Mouse (Mus musculus) granulocyte monocyte progenitor cell, adult 5-6 weeks (primary cell): ENCODE data around the gene Ptcd2. TPM values are rescaled to one million over a fixed set of nuclear protein-coding genes. Genes with fewer than 3 reads are reported as not detected.

Experiments used
- total RNA-seq, 2 experiments: library from RNA; stranded (forward) in 1 of 2; stranded (reverse) in 1 of 2; fragments of 200-712, 200-1000 nt in 1 of 2; fragments of >200 nt in 1 of 2; fragmentation: Nextera tagmentation in 1 of 2; gene quantifications; 2 replicates each; pipeline ENCODE4 v1.2.3; 2014 to 2017

Gene Ptcd2
- total RNA-seq, 2 experiments from 2014 or later = 49.8 to 55.8 TPM

Other genes starting within 250 kb of the Ptcd2 start
- gene Zfp366, start 159.9 kb downstream of the Ptcd2 start, total RNA-seq (2014; fragmentation: Nextera tagmentation) = not detected in 2 replicates
- gene Zfp366, start 159.9 kb downstream of the Ptcd2 start, total RNA-seq (2017) = under 0.01 TPM in 1 of 2 replicates, not detected in the other
- gene Mrps27, start 81 bp upstream of the Ptcd2 start, total RNA-seq (2014; fragmentation: Nextera tagmentation) = 25.2 and 33.8 TPM in 2 replicates
- gene Mrps27, start 81 bp upstream of the Ptcd2 start, total RNA-seq (2017) = 22.0 and 25.1 TPM in 2 replicates
- not detected in 2 replicates for gene Map1b, start 171.8 kb upstream of the Ptcd2 start, total RNA-seq (2014; fragmentation: Nextera tagmentation)
- gene Map1b, start 171.8 kb upstream of the Ptcd2 start, total RNA-seq (2017) = 0.15 TPM in 1 of 2 replicates, not detected in the other